Mouse (Mus musculus): ENCODE measurements around the gene Sprr2a2. TPM values are rescaled to one million over a fixed set of nuclear protein-coding genes. Genes with fewer than 3 reads are reported as not detected.
"Not testable (repeated sequence)": the region's sequence is repeated elsewhere in the genome, so short reads cannot be mapped to it uniquely, and the experiment has no call there.

Sprr2a2 gene
- not detected in 2 replicates for polyA plus RNA-seq (2011; ENCODE audit: insufficient read depth, insufficient read length, low replicate concordance, missing spikeins)

DNA sequence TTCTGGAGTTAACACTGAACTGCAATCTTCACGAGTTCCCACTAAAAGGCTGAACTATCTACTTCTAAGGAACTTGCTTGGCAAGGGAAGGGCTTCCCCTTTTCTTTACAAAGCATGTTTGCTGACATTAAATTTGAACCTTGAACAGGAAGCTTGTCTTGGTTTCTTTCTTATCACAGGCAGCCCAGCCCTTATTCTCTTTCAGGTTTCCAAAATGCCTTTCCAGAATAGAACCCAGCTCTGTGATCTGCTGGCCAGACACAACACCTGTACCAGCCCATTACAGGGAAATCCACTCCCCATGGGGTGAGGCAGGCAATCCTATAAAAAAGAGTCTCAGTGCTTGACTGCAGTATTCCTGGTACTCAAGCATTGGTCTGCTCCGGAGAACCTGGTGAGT lies at the start of gene Sprr2a2, which contains the start of gene Sprr2a1:
Sprr2a2 (plus strand) TSS at position 352 of the 400 bp plus-strand sequence.
Sprr2a1 (plus strand) TSS at position 231 of the 400 bp plus-strand sequence.
- H3K4me1 ChIP-seq (ENCODE audit: control insufficient read depth, insufficient read depth, low read length); H3K27ac ChIP-seq (ENCODE audit: control insufficient read depth, insufficient read depth, low read depth, low read length, poor library complexity); H3K4me3 ChIP-seq (replicated peaks; ENCODE audit: control insufficient read depth, low read depth, low read length): not testable (repeated sequence)
- WGBS, result no CpG with 5 or more reads among the region's 2 CpGs

DNA sequence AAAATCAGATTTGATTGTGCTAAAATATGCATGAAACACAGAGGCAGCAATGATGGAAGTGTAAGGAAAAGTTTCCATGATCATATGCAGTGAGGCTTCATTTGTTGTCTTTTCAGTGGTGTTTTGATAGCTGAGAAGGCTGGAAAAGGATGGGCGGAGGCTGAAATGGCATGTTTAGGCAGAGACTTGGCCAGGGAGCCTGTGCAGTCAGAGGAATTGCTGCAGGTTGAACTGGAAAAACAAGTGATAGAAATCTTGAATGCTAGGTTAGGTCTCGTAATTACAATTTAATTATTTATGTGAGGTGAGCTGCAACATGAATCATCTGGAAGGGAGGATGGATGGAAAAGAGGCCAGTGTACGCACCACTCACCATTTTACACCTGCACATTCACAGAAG lies 45.9 kb upstream of the Sprr2a2 start:
- 82% methylated on average over 3 of the region's 3 CpGs for WGBS
- TF ChIP-seq POLR2A (IDR thresholded peaks at IDR 0.05; ENCODE audit: borderline replicate concordance, control insufficient read depth, low read depth, low read length) (no peak), CTCF (IDR thresholded peaks at IDR 0.05; ENCODE audit: control insufficient read depth, insufficient read depth, low read length) (no peak)
- H3K4me3 ChIP-seq (replicated peaks; ENCODE audit: control insufficient read depth, low read depth, low read length), result no peak overlapping the region
- no peak overlapping the region for H3K27ac ChIP-seq (ENCODE audit: control insufficient read depth, insufficient read depth, low read depth, low read length, poor library complexity)
- H3K4me1 ChIP-seq (ENCODE audit: control insufficient read depth, insufficient read depth, low read length), result no peaks in the 10 kb centered on the region

DNA sequence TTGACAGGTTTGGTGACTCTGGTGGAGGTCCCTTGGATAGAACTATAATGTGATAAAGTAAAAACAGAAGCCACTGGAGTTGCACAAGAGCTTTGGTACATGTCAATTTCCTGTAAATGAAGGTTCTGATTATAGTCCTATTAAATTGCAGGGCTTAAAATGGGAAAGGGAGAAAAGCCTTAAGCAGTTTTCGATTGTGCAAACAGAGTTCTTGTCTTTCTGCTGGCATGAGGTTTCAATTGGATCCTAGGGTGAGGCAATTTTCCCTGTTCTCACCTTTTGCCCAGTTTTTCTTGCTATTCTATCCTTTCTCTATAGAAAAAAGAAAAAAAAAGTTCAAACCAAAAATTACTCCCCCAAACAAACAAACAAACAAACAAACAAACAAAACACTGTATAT lies 38.8 kb upstream of the Sprr2a2 start:
- Histone ChIP-seq H3K4me3 (replicated peaks; ENCODE audit: control insufficient read depth, low read depth, low read length) (no peak overlapping the region), H3K27ac (ENCODE audit: control insufficient read depth, insufficient read depth, low read depth, low read length, poor library complexity) (no peak overlapping the region), H3K4me1 (ENCODE audit: control insufficient read depth, insufficient read depth, low read length) (no peaks in the 10 kb centered on the region)
- TF ChIP-seq POLR2A (IDR thresholded peaks at IDR 0.05; ENCODE audit: borderline replicate concordance, control insufficient read depth, low read depth, low read length), result no peak
- TF ChIP-seq CTCF (IDR thresholded peaks at IDR 0.05; ENCODE audit: control insufficient read depth, insufficient read depth, low read length), result no peak
- 74% methylated on average over 1 of the region's 1 CpGs for WGBS

DNA sequence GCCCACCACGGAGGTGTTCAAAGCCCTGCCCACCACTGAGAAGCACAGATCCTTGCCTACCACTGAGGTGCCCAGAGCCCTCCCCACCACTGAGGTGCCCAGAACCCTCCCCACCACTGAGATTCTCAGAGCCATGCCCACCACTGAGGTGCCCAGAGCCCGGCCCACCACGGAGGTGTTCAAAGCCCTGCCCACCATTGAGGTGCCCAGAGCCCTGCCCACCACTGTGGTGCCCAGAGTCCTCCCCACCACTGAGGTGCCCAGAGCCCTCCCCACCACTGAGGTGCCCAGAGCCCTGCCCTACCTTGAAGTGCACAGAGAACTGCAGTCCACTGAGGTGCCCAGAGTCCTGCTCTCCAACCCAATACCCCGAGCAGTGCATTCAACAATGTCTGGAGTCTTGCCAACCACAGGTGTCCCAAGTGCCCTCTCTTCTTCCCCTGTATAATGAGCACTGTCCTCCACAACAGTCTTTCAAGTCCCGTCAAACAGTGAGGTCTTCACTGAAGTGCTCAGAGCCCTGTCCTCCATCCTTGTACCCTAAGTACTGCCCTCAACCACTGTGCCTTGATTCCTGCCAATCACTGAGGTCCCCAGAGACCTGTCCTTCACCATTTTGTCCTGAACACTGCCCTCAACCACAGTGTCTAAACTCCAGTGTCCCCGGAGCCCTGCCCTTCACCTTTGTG lies 20.1 kb upstream of the Sprr2a2 start:
- 77% methylated on average over 6 of the region's 6 CpGs for WGBS
- TF ChIP-seq POLR2A (IDR thresholded peaks at IDR 0.05; ENCODE audit: borderline replicate concordance, control insufficient read depth, low read depth, low read length) (no peak), CTCF (IDR thresholded peaks at IDR 0.05; ENCODE audit: control insufficient read depth, insufficient read depth, low read length) (no peak)
- H3K4me1 ChIP-seq (ENCODE audit: control insufficient read depth, insufficient read depth, low read length), result no peaks in the 10 kb centered on the region
- no peak overlapping the region for H3K4me3 ChIP-seq (replicated peaks; ENCODE audit: control insufficient read depth, low read depth, low read length)
- H3K27ac ChIP-seq (ENCODE audit: control insufficient read depth, insufficient read depth, low read depth, low read length, poor library complexity), result no peak overlapping the region

DNA sequence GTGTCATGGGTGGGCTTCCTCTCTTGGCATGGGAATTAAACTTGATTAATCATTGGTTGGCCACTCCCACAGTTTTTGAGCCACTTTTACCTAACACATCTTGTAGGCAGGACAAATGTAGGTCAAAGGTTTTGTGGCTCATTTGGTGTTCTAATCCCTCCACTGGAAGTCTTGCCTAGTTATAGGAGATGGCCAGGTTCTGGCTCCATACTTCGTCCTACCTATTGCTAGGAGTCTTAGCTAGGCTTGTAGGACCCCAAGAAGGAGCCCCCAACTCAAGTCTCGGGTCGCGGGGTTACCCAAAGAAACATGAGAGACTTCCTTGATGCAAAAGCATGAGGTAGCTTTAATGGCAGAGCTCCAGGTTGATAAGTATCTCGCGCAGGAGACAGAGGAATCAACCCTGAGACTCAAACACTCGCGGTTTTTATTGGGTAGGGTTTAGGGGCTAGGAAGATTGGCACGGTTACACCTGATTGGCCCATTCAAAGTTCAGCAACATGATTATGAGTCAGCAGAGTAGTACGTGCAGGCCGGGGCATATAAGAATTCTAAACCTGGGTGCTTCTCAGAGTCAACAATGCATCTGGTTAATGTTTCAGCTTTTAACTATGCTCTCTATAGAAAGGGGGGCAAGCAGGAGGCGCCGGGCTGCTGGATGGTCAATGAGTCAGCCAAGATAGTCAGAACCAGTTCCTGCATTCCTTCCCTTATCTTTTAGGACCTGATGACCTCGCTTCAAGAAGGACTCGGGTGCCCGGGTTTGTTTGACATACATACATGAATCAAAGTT lies 4.4 kb upstream of the Sprr2a2 start:
- H3K27ac ChIP-seq (ENCODE audit: control insufficient read depth, insufficient read depth, low read depth, low read length, poor library complexity); H3K4me1 ChIP-seq (ENCODE audit: control insufficient read depth, insufficient read depth, low read length); H3K4me3 ChIP-seq (replicated peaks; ENCODE audit: control insufficient read depth, low read depth, low read length): not testable (repeated sequence)
- no CpG with 5 or more reads among the region's 16 CpGs for WGBS

DNA sequence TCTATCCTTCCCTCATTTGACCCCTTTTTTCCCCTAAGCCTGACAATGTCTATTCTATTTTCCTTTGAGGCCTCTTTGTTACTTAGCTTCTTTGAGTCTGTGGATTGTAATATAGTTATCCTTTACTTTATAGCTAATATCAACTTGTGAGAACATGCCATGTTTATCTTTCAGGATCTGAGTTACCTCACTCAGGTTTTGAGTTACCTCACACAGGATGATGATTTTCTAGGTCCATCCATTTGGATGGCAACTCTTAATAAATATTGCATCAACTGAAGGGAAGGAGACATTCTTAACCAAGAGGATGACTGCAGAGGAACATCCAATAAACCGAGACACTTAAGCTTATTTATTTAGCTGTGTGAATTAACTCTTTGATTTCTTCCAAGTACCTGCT lies 3.7 kb upstream of the Sprr2a2 start:
- no CpG with 5 or more reads among the region's 1 CpGs for WGBS
- not testable (repeated sequence) for H3K27ac ChIP-seq (ENCODE audit: control insufficient read depth, insufficient read depth, low read depth, low read length, poor library complexity); H3K4me3 ChIP-seq (replicated peaks; ENCODE audit: control insufficient read depth, low read depth, low read length); H3K4me1 ChIP-seq (ENCODE audit: control insufficient read depth, insufficient read depth, low read length)

DNA sequence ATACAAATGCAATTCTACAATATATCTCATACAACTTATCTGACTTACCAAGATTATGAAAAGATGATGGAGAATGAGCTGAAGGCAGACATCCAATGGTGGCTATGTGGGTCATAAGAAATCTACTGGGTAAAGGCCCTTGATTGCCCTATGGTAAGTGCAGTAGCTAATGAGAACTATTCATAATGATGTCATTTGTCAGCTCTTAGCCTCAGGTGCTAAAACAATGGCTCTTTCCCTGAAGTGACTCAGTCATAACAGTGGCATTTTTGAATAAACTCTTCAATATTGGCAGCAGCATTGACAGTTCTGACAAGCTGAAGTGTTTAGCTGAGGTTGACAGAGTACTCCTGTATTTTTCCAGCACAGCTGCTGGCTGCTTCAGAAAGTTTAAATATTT lies 2.1 kb upstream of the Sprr2a2 start:
- not testable (repeated sequence) for H3K4me1 ChIP-seq (ENCODE audit: control insufficient read depth, insufficient read depth, low read length); H3K27ac ChIP-seq (ENCODE audit: control insufficient read depth, insufficient read depth, low read depth, low read length, poor library complexity); H3K4me3 ChIP-seq (replicated peaks; ENCODE audit: control insufficient read depth, low read depth, low read length)

DNA sequence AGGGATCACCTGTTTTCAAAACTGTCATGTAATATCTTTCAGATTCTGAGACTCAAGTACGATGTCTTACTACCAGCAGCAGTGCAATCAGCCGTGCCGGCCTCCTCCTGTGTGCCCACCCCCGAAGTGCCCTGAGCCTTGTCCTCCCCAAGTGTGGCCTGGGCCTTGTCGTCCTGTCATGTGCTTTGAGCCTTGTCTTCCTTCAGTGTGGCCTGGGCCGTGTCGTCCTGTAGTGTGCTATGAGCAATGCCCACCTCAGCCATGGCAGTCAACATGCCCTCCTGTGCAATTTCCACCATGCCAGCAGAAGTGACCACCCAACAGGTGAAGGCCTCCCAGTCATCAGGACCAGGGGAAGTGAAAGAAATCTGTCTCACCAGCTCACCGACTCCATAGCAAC lies 3.3 kb downstream of the Sprr2a2 start:
- no CpG with 5 or more reads among the region's 8 CpGs for WGBS
- not testable (repeated sequence) for H3K27ac ChIP-seq (ENCODE audit: control insufficient read depth, insufficient read depth, low read depth, low read length, poor library complexity); H3K4me1 ChIP-seq (ENCODE audit: control insufficient read depth, insufficient read depth, low read length); H3K4me3 ChIP-seq (replicated peaks; ENCODE audit: control insufficient read depth, low read depth, low read length)

DNA sequence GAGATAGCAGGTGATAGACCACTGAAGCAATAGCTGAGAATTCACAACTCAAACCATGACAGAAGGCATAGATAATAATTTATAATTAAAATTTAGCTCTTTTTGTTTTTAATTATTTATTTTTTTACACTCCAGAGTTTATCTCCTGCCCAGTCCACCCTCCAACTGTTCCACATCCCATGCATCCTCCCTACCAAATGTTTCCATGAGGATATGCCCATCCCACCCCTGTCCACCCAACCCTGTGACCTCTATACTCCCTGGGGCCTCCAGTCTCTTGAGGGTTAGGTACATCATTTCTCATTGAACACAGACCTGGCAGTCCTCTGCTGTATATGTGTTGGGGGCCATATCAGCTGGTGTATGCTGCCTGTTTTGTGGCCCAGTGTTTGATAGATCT lies 8.0 kb downstream of the Sprr2a2 start:
- H3K4me1 ChIP-seq (ENCODE audit: control insufficient read depth, insufficient read depth, low read length); H3K4me3 ChIP-seq (replicated peaks; ENCODE audit: control insufficient read depth, low read depth, low read length); H3K27ac ChIP-seq (ENCODE audit: control insufficient read depth, insufficient read depth, low read depth, low read length, poor library complexity): not testable (repeated sequence)

DNA sequence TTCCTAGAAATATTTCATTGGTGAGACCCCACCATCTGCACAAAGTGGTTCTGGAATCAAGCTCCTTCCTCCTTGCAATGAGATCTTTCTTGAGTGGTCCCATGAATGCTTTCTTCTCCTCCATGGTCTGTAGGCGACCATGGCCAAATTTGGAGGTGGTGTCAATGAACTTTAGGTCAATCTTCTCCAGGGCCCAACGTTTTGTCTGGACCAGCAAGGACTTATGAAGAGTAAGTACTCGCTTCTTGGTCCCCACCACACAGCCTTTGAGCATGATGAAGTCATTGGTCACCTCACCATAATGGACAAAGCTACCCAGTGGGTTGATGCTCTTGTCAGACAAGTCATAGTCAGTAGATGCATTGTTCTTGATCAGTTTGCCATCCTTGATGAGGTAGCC lies 11.7 kb downstream of the Sprr2a2 start:
- H3K27ac ChIP-seq (ENCODE audit: control insufficient read depth, insufficient read depth, low read depth, low read length, poor library complexity); H3K4me1 ChIP-seq (ENCODE audit: control insufficient read depth, insufficient read depth, low read length); H3K4me3 ChIP-seq (replicated peaks; ENCODE audit: control insufficient read depth, low read depth, low read length): not testable (repeated sequence)
- 52% methylated on average over 3 of the region's 3 CpGs for WGBS

DNA sequence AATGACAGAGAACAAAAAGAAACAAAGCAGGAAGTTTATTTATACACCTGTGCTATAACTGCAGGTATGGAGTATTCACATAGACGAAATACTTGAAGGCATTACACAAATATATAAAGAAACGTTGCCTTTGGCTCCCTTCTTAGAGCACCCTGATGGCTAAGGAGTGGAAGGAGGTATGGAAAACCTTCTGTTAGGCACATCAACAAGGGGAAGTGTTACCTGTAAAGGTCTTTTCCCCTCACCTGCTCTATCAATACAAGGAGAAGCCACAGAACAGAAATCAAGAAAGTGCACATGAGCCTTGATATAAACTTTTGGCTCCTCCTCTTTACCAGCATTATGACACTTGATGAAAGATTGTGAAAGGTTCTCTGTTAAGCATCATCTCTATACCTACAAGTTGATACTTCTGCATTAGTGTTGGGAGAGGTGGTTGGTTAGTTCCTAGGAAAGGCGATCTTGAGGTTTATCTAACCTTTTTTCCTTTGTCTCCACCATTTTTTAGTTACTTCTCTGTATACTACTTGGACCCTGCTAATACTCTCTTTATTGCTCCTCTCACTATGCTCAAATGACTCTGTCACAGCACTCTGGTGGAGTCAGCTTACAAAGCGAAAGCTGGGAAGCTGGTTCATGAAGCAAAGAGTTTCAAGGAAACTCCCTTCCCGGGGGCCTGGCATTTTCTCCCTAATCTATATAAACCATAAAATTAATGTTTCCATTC lies 20.9 kb downstream of the Sprr2a2 start:
- H3K4me3 ChIP-seq (replicated peaks; ENCODE audit: control insufficient read depth, low read depth, low read length); H3K4me1 ChIP-seq (ENCODE audit: control insufficient read depth, insufficient read depth, low read length); H3K27ac ChIP-seq (ENCODE audit: control insufficient read depth, insufficient read depth, low read depth, low read length, poor library complexity): not testable (repeated sequence)
- WGBS, result no CpG with 5 or more reads among the region's 5 CpGs

DNA sequence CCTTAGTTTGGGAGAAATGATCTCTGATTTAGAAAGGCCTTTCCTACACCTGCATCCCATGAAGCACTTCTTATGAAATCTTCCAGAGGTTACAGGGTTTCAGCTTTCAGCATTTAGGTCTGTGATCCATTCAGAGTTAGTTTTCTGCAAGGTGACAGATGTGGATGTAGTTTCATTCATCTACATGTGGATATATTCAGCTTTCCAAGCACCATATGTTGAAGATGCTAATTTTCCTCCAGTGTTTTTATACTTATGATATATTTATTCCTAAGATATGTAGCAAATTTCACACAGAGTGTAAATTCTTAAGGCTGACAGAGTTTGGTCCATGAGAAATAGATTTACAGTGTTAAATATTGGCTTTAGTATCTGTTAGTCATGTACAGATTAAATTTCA lies 23.0 kb downstream of the Sprr2a2 start:
- H3K4me1 ChIP-seq (ENCODE audit: control insufficient read depth, insufficient read depth, low read length); H3K4me3 ChIP-seq (replicated peaks; ENCODE audit: control insufficient read depth, low read depth, low read length); H3K27ac ChIP-seq (ENCODE audit: control insufficient read depth, insufficient read depth, low read depth, low read length, poor library complexity): not testable (repeated sequence)

DNA sequence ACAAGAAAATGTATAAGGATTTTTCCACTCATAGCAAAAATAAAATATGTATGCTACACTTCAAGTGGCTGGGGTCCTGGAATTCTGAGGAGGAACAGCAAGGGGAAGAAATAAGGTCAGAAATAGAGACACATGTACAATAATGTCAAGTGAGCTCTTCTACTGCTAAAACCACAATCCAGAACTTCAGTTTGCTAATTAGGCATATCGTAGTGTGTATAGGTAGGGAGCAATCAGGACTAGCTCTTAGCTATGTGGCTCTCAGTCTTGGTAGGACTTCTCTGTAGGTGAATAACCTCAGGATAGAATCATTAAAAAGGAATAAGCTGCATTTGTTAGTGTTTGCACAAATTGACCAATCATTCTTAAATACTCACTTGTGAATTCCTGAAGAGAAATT lies 23.5 kb downstream of the Sprr2a2 start:
- no CpG with 5 or more reads among the region's 1 CpGs for WGBS

More for the DNA sequence above, 23.5 kb downstream of the Sprr2a2 start:
- not testable (repeated sequence) for H3K27ac ChIP-seq (ENCODE audit: control insufficient read depth, insufficient read depth, low read depth, low read length, poor library complexity); H3K4me3 ChIP-seq (replicated peaks; ENCODE audit: control insufficient read depth, low read depth, low read length); H3K4me1 ChIP-seq (ENCODE audit: control insufficient read depth, insufficient read depth, low read length)

Measured in bone marrow, adult 2 months (tissue).